Mouse (Mus musculus) ES-E14 (cell line): ENCODE measurements around the gene Fgf2. TPM values are rescaled to one million over a fixed set of nuclear protein-coding genes. Genes with fewer than 3 reads are reported as not detected.

Experiments
- DNase-seq: peaks from one replicate; pipeline ENCODE4 v3.0.0-alpha.2; 2013; ENCODE audit warnings: low read depth, low spot score
- H3K27ac ChIP-seq: 2 replicates; pipeline ENCODE4 v1.5.1; 2012; ENCODE audit warnings: low read depth, mild to moderate bottlenecking, low read length, moderate library complexity, mixed read lengths; ENCODE audit not compliant: poor library complexity, insufficient read depth, severe bottlenecking
- H3K36me3 ChIP-seq: 2 replicates; pipeline ENCODE4 v1.6.1; 2012; ENCODE audit warnings: mild to moderate bottlenecking, low read length, moderate library complexity, mixed read lengths; ENCODE audit not compliant: control insufficient read depth, poor library complexity, insufficient read depth, severe bottlenecking
- H3K4me1 ChIP-seq, 2 experiments: fragments of 150-350 bp in 1 of 2; sonication (generic) in 1 of 2; 2 replicates each; pipeline ENCODE4 v1.6.1; 2012; ENCODE audit warnings: low read length in 2 of 2, mild to moderate bottlenecking in 1 of 2, mixed read lengths in 1 of 2; ENCODE audit not compliant: control insufficient read depth in 2 of 2, insufficient read depth in 2 of 2, poor library complexity in 1 of 2
- H3K4me3 ChIP-seq, 2 experiments: fragments of 150-350 bp in 1 of 2; sonication (generic) in 1 of 2; 2 replicates each; pipeline ENCODE4 v1.5.1; 2012; ENCODE audit warnings: low read length in 2 of 2, low read depth in 1 of 2, mild to moderate bottlenecking in 1 of 2, mixed read lengths in 1 of 2; ENCODE audit not compliant: insufficient read depth in 1 of 2, poor library complexity in 1 of 2, severe bottlenecking in 1 of 2
- H3K9ac ChIP-seq: 2 replicates; pipeline ENCODE4 v1.6.1; 2012; ENCODE audit warnings: low read depth, mild to moderate bottlenecking, low read length, mixed read lengths; ENCODE audit not compliant: poor library complexity, insufficient read depth, severe bottlenecking
- H3K9me3 ChIP-seq: fragments of 150-350 bp; sonication (generic); 2 replicates; pipeline ENCODE4 v1.6.1; 2012; ENCODE audit warnings: low read depth, mild to moderate bottlenecking, low read length; ENCODE audit not compliant: control insufficient read depth, insufficient read depth
- CHD2 ChIP-seq: IDR thresholded peaks from 2 replicates; pipeline ENCODE4 v1.6.1; 2014; ENCODE audit warnings: mild to moderate bottlenecking, low read depth, low read length, inconsistent platforms
- HCFC1 ChIP-seq: IDR thresholded peaks from 2 replicates; pipeline ENCODE4 v1.6.1; 2012; ENCODE audit warnings: low read length, inconsistent platforms, borderline replicate concordance; ENCODE audit not compliant: insufficient read depth
- MAFK ChIP-seq: IDR thresholded peaks from 2 replicates; pipeline ENCODE4 v1.6.1; 2014; ENCODE audit warnings: mild to moderate bottlenecking, low read depth, low read length, inconsistent platforms; ENCODE audit not compliant: insufficient read depth
- ZC3H11A ChIP-seq: IDR thresholded peaks from 2 replicates; pipeline ENCODE4 v1.6.1; 2012; ENCODE audit warnings: low read depth, mild to moderate bottlenecking, inconsistent platforms, low read length, borderline replicate concordance
- ZNF384 ChIP-seq: IDR thresholded peaks from 2 replicates; pipeline ENCODE4 v1.6.1; 2012; ENCODE audit warnings: low read depth, low read length, inconsistent platforms
- in situ Hi-C, 2 experiments: fragments of 600-800 bp; cut with MboI; formaldehyde crosslinking; loops; one replicate each; pipeline ENCODE4 v1.15.1; 2025; ENCODE audit warnings: low sequenced_read_pairs in 2 of 2, inconsistent platforms in 1 of 2; ENCODE audit not compliant: unreplicated experiment in 2 of 2
- total RNA-seq: library from RNA; depleted of rRNA; stranded (reverse); fragments of 300-350 nt; gene quantifications from 2 replicates; pipeline ENCODE4 v1.2.3, GENCODE M21; 2012

Gene Fgf2
- total RNA-seq, 1 experiment: 0.45 TPM

DNA sequence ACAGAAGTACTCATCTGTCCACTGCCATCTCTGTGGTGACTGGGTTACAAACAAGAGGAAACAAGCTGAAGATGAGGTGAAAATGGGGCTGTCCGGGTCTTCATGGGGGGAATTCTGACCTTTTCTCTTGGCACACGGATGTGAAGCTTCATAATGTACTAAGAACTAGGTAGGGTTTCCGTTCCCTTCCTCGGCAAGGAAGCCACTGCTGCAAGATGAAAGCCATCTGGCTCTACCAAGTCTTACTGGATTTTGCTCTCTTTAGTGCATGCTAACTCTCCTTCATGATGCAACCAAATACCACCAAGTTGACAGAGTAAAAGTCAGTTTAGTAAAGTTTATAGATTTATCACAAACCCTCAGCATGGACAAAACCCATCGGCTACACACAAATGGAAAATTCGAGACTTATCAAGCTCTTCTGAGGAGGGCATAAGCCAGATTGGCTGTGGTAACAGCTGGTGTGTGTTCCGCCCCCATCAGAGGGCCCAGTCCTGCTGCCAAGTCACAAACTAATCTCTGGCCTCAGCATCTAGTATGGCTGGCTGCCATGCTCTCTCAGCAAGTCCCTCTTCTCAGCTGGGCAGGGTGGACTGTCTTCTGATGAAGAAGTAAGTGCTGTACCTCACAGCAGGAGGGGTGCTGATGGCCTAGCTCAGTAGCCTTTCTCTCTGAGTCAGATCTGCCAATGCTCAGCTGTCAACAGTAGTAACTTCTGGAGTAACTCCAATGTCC is 50.7 kb downstream of the Fgf2 start:
- no peaks in the 10 kb centered on the region for H3K4me1 ChIP-seq
- no peaks in the 10 kb centered on the region for H3K36me3 ChIP-seq
- TF ChIP-seq ZC3H11A: no peak
- no peak for TF ChIP-seq ZNF384
- no peak overlapping the region for H3K4me3 ChIP-seq
- H3K9me3 ChIP-seq: no peaks in the 10 kb centered on the region
- no peak overlapping the region for H3K27ac ChIP-seq
- H3K9ac ChIP-seq: no peak overlapping the region
- in situ Hi-C loops: no loop called here
- no peak for DNase-seq

GRCm38 (mm10) chr3:37401729-37402610 is 53.8 kb downstream of the Fgf2 start:
- TF ChIP-seq HCFC1 (no peak), ZC3H11A (no peak), MAFK (no peak), CHD2 (no peak), ZNF384 (no peak)
- no peaks in the 10 kb centered on the region for H3K4me1 ChIP-seq
- no peak overlapping the region for H3K27ac ChIP-seq
- H3K9me3 ChIP-seq: no peaks in the 10 kb centered on the region
- no peak for DNase-seq
- H3K36me3 ChIP-seq: no peaks in the 10 kb centered on the region
- in situ Hi-C loops: no loop called here
- H3K4me3 ChIP-seq: no peak overlapping the region
- no peak overlapping the region for H3K9ac ChIP-seq

- TF ChIP-seq HCFC1 (no peak), ZNF384 (no peak), MAFK (no peak), CHD2 (no peak), ZC3H11A (no peak)
These were observed 59.5 kb downstream of the Fgf2 start for GRCm38 (mm10) chr3:37407598-37407997.

GRCm38 (mm10) chr3:37413446-37413845 is 65.3 kb downstream of the Fgf2 start:
- no peaks in the 10 kb centered on the region for H3K9me3 ChIP-seq
- no peaks in the 10 kb centered on the region for H3K36me3 ChIP-seq
- no peak overlapping the region for H3K27ac ChIP-seq
- H3K4me3 ChIP-seq: no peak overlapping the region
- no peak for DNase-seq
- in situ Hi-C loops: loop anchor here in 1 of 2 experiments (5.0 kb wide), 1 partner anchor 76 kb away; no protein-coding TSS in a partner anchor
- no peak overlapping the region for H3K9ac ChIP-seq
- peaks cover 0 to under 1% of the 10 kb centered on the region in 2 experiments; a peak in 2 of 4 replicates for H3K4me1 ChIP-seq
- TF ChIP-seq ZNF384 (no peak), MAFK (no peak), HCFC1 (no peak), CHD2 (no peak), ZC3H11A (no peak)

More at GRCm38 (mm10) chr3:37407598-37407997, 59.5 kb downstream of the Fgf2 start:
- Histone ChIP-seq H3K27ac (no peak overlapping the region), H3K4me3 (no peak overlapping the region), H3K9ac (no peak overlapping the region), H3K9me3 (no peaks in the 10 kb centered on the region), H3K4me1 (no peaks in the 10 kb centered on the region), H3K36me3 (no peaks in the 10 kb centered on the region)
- DNase-seq: no peak
- in situ Hi-C loops: no loop called here
